28 mouse cellular contexts compared by ENCODE assay signal in genomic region chr2:84393236-84393635, GRCm38 (mm10). TPM values are rescaled to one million over a fixed set of nuclear protein-coding genes. Genes with fewer than 3 reads are reported as not detected.
A peak's percentile ranks its signal among the peaks of the same experiment; 100 is the strongest.
DNase-seq lines count a peak whose midpoint lies in the region; ATAC-seq and TF ChIP-seq lines count a peak whose summit lies in the region.
"Had no signal": no experiment of that assay in that cellular context is flagged by ENCODE, and none has a peak within 500 bp of the region (broad histone marks: within the 10 kb centered on the region; RNA-seq: fewer than 3 reads in every experiment).

No protein-coding gene starts in this region.

- no peak overlapping the region for H3K4me3 ChIP-seq in heart, adult 2 months
- no peak overlapping the region for H3K4me3 ChIP-seq in forebrain, embryonic 16.5 days (replicated peaks; ENCODE audit: low read length)
- H3K4me3 ChIP-seq: embryonic facial prominence, embryonic 10.5 days; embryonic facial prominence, embryonic 15.5 days; forebrain, embryonic 12.5 days; hindbrain, embryonic 15.5 days; limb, embryonic 12.5 days; liver, embryonic 13.5 days; megakaryocyte, embryonic 14.5 days had no signal

- no peak for TF ChIP-seq EP300 in heart, adult 2 months (IDR thresholded peaks at IDR 0.05; ENCODE audit: insufficient read depth, low read depth, low read length)

- no peaks in the 10 kb centered on the region for H3K27me3 ChIP-seq in heart, adult 2 months (ENCODE audit: control insufficient read depth, insufficient read depth, low read length)
- no peaks in the 10 kb centered on the region for H3K27me3 ChIP-seq in forebrain, embryonic 16.5 days (replicated peaks; ENCODE audit: control insufficient read depth, insufficient read depth, low read length)
- H3K27me3 ChIP-seq: embryonic facial prominence, embryonic 15.5 days; forebrain, embryonic 12.5 days; hindbrain, embryonic 15.5 days; limb, embryonic 12.5 days; liver, embryonic 13.5 days; megakaryocyte, embryonic 14.5 days had no signal

- no peaks in the 10 kb centered on the region for H3K79me2 ChIP-seq in heart, adult 2 months (replicated peaks; ENCODE audit: control insufficient read depth, insufficient read depth, low read length)

- H3K27ac ChIP-seq in heart, adult 2 months: no peak overlapping the region
- H3K27ac ChIP-seq in forebrain, embryonic 16.5 days (ENCODE audit: low read length): no peak overlapping the region
- H3K27ac ChIP-seq: embryonic facial prominence, embryonic 10.5 days; embryonic facial prominence, embryonic 15.5 days; forebrain, embryonic 12.5 days; hindbrain, embryonic 15.5 days; limb, embryonic 12.5 days; liver, embryonic 13.5 days had no signal

- H3K4me1 ChIP-seq in heart, adult 2 months (ENCODE audit: control insufficient read depth, insufficient read depth, low read length): peaks cover 2% of the 10 kb centered on the region
- H3K4me1 ChIP-seq in forebrain, embryonic 16.5 days (replicated peaks; ENCODE audit: control insufficient read depth, insufficient read depth, low read length): no peaks in the 10 kb centered on the region
- H3K4me1 ChIP-seq: embryonic facial prominence, embryonic 15.5 days; hindbrain, embryonic 15.5 days; limb, embryonic 12.5 days had no signal

- H3K36me3 ChIP-seq in heart, adult 2 months (ENCODE audit: control insufficient read depth, insufficient read depth, low read length): peaks cover 12% of the 10 kb centered on the region
- no peaks in the 10 kb centered on the region for H3K36me3 ChIP-seq in forebrain, embryonic 16.5 days (ENCODE audit: control insufficient read depth, insufficient read depth)
- H3K36me3 ChIP-seq: embryonic facial prominence, embryonic 10.5 days; embryonic facial prominence, embryonic 15.5 days; forebrain, embryonic 12.5 days; hindbrain, embryonic 15.5 days; limb, embryonic 12.5 days; liver, embryonic 13.5 days had no signal

- intact Hi-C loops in heart, adult 2 months (cut with DNase I): no loop called here

- peak; percentile 32 to 77; a peak in 1 of 4 replicates for ATAC-seq in hematopoietic stem cell, adult 5-6 weeks (replicated peaks in 1 of 2; ENCODE audit: insufficient read depth in 1 of 2, low FRiP score in 2 of 2, low TSS enrichment in 1 of 2, low read depth in 1 of 2, poor library complexity in 2 of 2, severe bottlenecking in 2 of 2)
- no peak for ATAC-seq in forebrain, embryonic 16.5 days
- ATAC-seq: activated CD4-positive, CD25-positive, alpha-beta regulatory T cell, adult 4 months; inflammation-experienced regulatory T-cells, adult 6 months had no signal

- no peak overlapping the region for H3K9ac ChIP-seq in heart, adult 2 months (ENCODE audit: low read depth, low read length)
- H3K9ac ChIP-seq in forebrain, embryonic 16.5 days (replicated peaks; ENCODE audit: low read depth, low read length): no peak overlapping the region
- H3K9ac ChIP-seq: embryonic facial prominence, embryonic 15.5 days; forebrain, embryonic 12.5 days; hindbrain, embryonic 15.5 days; limb, embryonic 12.5 days; liver, embryonic 13.5 days had no signal

- H3K9me3 ChIP-seq in forebrain, embryonic 16.5 days (ENCODE audit: control insufficient read depth, low read length): no peaks in the 10 kb centered on the region
- H3K9me3 ChIP-seq: embryonic facial prominence, embryonic 10.5 days; embryonic facial prominence, embryonic 15.5 days; forebrain, embryonic 12.5 days; hindbrain, embryonic 15.5 days; limb, embryonic 12.5 days; liver, embryonic 13.5 days; megakaryocyte, embryonic 14.5 days had no signal

- no peak overlapping the region for H3K4me2 ChIP-seq in forebrain, embryonic 16.5 days (ENCODE audit: low read length)
- H3K4me2 ChIP-seq: embryonic facial prominence, embryonic 15.5 days; forebrain, embryonic 12.5 days; hindbrain, embryonic 15.5 days; limb, embryonic 12.5 days; liver, embryonic 13.5 days had no signal

- TF ChIP-seq POLR2A in heart, adult 2 months (IDR thresholded peaks at IDR 0.05; ENCODE audit: insufficient read depth, low read depth, low read length): no peak

- DNase-seq in heart, adult 9 months (ENCODE audit: low spot score in 2 of 2): peak; percentile 48 to 52
- no peak for DNase-seq in heart, adult 2 months
- DNase-seq in lung, postnatal 36 days: peak; percentile 30
- no peak for DNase-seq in lung, postnatal 4 days
- no peak for DNase-seq in urinary bladder, postnatal 14 days (ENCODE audit: low spot score)
- DNase-seq: adrenal gland, adult 2 months; adrenal gland, postnatal 36 days; B cell, adult 2 months; cerebellum, adult 2 months; cerebellum, postnatal 14 days; gastrocnemius, postnatal 10 days; heart, postnatal 4 days; kidney, adult 11 months; layer of hippocampus, adult 9-11 months; liver, embryonic 13.5 days; lung, adult 2 months; lung, postnatal 10 days; midbrain, embryonic 14.5 days had no signal

- no peak for TF ChIP-seq CTCF in heart, adult 2 months (IDR thresholded peaks at IDR 0.05)

- WGBS in heart, adult 2 months: 72% methylated on average over 4 of the region's 4 CpGs
- 93% methylated on average over 4 of the region's 4 CpGs for WGBS in forebrain, embryonic 16.5 days

RNA-seq across cellular contexts. Expression of gene Calcrl, which starts 32.0 kb away (rescaled TPM):
- total RNA-seq in heart, adult 2 months (2021): 10 to 100 TPM; 23.2 to 25.6 TPM
- polyA plus RNA-seq in heart, adult 2 months (2012; rRNA removed): 8.2 and 13.9 TPM in 2 replicates
- 268 and 404 TPM in 2 replicates for total RNA-seq in hematopoietic stem cell, adult 5-6 weeks (2017)
- 5.8 and 8.2 TPM in 2 replicates for polyA plus RNA-seq in forebrain, embryonic 16.5 days (2015; fragmentation: Nextera tagmentation; extraction: Ambion mirVana)

Comparison
In these comparisons a context has a peak if more than half of its experiments do, and no peak if none do; other contexts are left out.
1. DNase-seq: peak in heart, adult 9 months (2 of 2) and lung, postnatal 36 days (single experiment); none in heart, adult 2 months (0 of 2), lung, postnatal 4 days (0 of 2) and urinary bladder, postnatal 14 days (single experiment).
2. RNA of gene Calcrl, which starts 32.0 kb away (total RNA-seq): 268 to 404 TPM in hematopoietic stem cell, adult 5-6 weeks; 23.2 to 25.6 TPM in heart, adult 2 months; every median in the first group is over 10 times any median in the second.